Mouse (Mus musculus) heart, postnatal 10 days (tissue): ENCODE measurements around the gene Gng2. TPM values are rescaled to one million over a fixed set of nuclear protein-coding genes. Genes with fewer than 3 reads are reported as not detected.
A peak's percentile ranks its signal among the peaks of the same experiment; 100 is the strongest.
"Not testable (repeated sequence)": the region's sequence is repeated elsewhere in the genome, so short reads cannot be mapped to it uniquely, and the experiment has no call there.

ENCODE experiments used
- DNase-seq, 2 experiments: peaks; one replicate each; pipeline ENCODE4 v3.0.0; 2021
- intact Hi-C: fragments of 180-260 bp; cut with DNase I; formaldehyde crosslinking; loops from one replicate; pipeline ENCODE4 v1.15.1; 2025
- total RNA-seq, 2 experiments: library from RNA; stranded (reverse); gene quantifications; 2 replicates each; pipeline ENCODE4 v1.2.3; 2021

The Gng2 gene
- total RNA-seq, 2 experiments from 2014 or later: 20.7 to 30.5 TPM

DNA sequence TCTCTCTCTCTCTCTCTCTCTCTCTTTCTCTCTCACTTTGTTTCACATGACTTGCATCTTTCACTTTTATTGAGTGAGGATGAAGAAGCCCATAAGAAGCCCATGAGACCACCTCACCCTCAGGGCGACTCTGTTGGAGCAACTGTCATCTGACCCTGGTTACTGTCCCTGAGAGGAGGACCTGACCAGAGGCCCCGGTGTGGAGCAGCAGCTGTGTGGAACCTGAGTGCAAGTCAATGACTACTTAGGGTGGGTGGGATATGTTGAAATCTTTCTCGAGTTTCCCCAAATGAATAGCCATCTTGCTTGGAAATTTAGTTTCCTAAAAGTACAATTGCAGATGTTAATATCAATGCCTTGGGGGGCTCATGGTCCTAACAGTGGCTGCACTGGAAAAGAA is 34.7 kb downstream of the Gng2 start:
- DNase-seq: no peak
- intact Hi-C loops: no loop called here

DNA sequence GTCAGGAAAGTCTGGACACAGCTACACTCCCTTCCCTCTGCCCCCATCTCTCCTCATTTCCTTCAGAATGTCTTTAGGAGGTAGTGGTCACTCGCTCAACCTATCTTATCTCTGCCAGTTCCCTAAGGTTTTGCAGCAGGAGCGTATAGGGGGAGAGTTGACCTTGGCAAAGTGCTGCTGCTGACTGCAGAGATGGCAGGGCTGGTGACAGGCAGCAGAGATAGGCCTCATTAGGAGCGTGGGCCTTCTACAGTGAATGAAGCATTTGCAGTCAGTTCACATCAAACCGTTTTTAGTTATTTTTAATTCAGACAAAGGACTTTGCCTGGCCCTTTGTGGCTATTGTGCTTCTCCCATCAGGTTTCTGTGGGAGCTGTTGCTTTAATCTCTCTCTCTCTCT is 35.1 kb downstream of the Gng2 start:
- no peak for DNase-seq

DNA sequence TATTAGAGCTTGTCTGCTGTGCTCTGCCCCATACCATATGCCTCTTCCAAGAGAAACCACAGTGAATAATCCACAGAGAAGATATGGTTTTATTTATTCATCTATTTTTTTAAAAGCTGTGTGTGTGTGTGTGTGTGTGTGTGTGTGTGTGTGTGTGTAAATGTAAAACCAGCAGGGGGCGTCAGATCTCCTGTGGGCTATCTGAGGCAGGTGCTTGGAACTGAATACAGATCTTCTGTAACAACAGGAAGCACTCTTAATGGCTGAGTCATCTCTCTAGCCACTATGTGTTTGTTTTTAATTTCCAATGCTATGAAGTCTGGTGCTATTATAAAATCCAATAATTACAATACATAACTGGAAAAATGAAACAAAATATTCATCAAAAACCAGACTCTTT is 37.4 kb downstream of the Gng2 start:
- intact Hi-C loops: no loop called here
- DNase-seq: no peak

More for the DNA sequence above, 35.1 kb downstream of the Gng2 start:
- intact Hi-C loops: no loop called here

DNA sequence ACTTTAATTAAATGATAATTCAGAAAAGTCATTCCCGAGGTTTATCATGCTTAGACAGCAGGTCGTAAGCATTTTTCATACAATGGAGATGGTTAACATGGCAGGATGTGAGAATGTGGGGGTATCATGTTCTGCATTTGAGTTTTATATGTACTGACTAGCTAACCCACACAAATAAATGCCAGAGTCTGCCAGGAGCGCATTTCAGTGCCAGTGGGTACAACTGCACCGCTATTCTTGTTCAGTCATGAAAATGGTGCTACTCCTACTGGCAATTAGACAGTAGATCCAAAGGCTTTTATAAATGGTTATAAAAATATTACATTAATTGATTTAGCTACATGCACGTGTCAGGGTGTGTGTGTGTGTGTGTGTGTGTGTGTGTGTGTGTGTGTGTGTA is 38.9 kb downstream of the Gng2 start:
- intact Hi-C loops: no loop called here
- no peak for DNase-seq

DNA sequence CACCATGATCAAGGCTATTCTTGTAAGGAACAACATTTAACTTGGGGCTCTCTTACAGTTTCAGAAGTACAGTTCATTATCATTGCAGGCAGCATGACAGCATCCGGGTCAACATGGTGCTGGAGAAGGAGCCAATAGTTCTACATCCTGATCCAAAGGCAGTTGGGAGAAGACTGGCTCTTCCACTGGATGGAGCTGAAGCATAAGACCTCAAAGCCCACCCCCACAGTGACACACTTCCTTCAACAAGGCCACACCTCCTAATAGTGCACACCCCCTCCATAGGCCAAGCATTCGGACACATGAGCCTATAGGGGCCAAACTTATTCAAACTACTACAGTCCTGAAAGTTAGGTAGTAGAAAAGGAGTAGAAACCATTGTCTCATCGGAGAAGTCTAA is 42.3 kb downstream of the Gng2 start:
- no peak for DNase-seq
- intact Hi-C loops: no loop called here

DNA sequence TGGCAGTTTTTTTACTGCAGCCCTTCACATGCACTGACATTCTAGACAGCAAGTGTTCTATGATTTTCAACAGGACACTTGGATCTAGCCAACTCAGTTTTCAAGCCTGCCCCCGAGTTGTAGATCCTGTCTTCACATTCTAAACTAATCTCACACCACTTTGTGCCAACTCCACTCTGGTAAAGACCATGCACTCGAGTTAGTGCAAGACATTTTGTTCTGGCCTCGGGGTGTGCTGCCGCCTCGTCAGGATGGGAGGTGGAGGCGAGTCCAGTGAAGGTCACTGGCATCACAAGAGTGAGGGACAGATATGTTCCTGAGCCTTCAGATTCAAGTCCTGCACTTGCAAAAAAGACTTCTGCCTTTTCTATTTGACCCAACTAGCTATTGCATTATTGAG is 44.1 kb downstream of the Gng2 start:
- intact Hi-C loops: no loop called here
- DNase-seq: peak; percentile 60 to 77

DNA sequence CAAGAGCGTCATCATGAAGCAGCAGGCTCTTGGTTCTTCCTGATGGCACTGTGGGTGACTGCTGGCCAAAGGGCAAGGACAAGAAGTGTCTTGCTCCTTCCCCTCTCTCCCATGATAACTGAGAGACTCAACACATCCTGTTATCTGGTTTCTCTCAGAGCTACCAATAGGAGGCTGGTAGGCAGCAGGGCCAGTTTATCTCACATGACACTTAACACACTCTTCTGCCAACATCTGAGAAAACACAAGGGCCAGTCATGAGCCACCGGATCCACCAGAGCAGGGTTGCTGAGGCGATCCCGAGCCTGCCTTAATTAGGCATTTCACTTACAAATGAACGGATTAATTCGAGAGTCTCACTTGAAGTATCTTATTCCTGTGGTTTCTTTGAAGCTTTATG is 49.5 kb downstream of the Gng2 start:
- intact Hi-C loops: loop anchor here (5.0 kb wide), 1 partner anchor 56 kb away; no protein-coding TSS in a partner anchor
- DNase-seq: no peak

DNA sequence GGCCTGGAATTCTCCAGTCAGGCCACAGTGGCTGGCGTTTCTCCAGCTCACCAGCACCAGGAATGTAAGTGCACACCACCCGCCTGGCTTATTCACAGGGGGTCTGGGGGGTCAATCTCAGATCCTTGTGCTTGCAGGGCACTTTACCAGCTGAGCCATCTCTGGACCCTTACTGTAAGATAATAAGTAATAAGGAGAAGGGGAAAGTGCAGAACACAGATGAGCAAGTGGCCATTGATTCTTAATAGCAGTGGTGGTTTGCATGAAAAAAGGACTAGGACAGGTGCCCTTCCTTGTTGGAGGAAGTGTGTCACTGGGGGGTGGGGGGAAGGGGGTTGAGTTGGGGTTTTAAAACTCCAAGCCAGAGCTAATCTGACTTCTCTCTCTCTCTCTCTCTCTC is 50.3 kb downstream of the Gng2 start:
- intact Hi-C loops: loop anchor here (5.0 kb wide), 1 partner anchor 55 kb away; no protein-coding TSS in a partner anchor
- no peak for DNase-seq

DNA sequence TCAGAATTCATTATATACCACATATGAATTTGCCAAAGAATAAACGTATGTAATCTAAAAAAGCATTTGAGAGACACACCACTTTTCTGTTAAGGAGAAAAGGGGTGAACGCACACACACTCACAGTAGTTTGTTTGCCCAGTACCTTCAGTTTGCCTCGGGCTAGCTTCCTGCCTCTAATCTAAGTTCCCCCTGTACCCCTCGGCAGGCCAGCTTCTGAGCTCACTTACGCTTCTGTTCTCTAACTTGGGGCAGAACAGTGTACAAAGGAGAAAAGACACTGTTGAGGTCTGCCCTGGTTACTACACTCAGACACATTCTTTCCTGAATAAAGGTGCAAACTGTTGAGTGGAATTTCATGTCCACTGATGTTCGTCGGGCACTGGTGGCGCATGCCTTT is 51.1 kb downstream of the Gng2 start:
- DNase-seq: no peak
- intact Hi-C loops: loop anchor here (5.0 kb wide), 1 partner anchor 54 kb away; no protein-coding TSS in a partner anchor

DNA sequence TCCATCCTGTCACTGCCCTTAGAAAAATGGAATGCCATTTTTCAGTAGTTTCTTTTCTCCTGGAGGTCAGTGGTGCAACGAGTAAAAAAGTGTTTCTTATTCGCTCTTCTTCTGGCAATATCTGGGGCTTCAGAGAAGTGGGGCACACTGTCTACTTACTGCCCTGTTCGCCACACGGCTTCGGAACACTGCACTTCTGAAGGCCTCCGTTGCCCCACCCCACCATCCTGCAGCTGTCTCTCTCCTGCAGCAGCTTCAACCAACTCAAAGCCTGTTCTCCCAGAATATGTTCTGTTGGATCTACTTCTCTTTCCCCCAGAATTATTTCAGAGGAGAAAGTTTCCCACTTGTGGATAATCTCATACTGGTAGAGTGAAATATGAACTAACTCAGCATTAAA is 52.3 kb downstream of the Gng2 start:
- no peak for DNase-seq
- intact Hi-C loops: loop anchor here (5.0 kb wide), 1 partner anchor 53 kb away; no protein-coding TSS in a partner anchor

DNA sequence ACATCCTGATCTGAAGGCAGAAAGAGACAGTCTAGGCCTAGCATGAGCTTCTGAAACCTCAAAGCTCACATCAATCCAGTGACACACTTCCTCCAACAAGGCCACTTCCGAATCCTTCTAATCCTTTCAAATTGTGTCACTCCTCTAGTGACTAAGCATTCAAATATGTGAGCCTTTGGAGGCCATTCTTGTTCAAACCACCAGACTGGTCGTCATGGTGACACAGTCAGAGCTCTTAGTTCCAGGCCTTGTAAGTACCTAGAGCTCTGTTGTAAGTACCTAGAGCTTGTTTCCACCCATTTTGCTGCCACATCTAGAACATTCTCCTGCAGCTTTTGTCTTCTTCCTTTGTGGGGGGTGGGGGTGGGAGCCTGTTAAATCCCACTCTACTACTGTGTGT is 53.3 kb downstream of the Gng2 start:
- no peak for DNase-seq
- intact Hi-C loops: no loop called here

DNA sequence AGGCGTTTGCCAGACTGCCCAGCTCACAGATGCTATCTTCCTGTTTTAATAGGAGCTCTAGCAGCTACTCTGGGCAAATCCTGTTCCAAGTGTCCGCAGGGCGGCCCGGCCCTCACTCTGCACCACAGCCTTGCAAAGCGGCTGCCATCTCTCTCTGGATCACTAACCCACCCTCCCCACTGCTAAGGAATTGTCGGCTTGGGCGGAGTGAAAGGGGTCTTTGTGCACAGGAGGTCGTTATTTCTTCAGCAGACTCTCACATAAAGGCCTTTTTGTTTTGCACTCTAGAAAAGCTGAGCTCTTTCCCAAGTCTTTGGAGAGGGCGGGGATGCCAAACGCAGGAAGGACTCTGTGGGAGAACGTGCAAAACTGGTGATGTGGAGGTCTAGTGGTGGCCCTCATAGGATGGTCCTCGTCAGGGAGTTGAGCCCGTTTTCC is 57.2 kb downstream of the Gng2 start:
- DNase-seq: no peak
- intact Hi-C loops: no loop called here

DNA sequence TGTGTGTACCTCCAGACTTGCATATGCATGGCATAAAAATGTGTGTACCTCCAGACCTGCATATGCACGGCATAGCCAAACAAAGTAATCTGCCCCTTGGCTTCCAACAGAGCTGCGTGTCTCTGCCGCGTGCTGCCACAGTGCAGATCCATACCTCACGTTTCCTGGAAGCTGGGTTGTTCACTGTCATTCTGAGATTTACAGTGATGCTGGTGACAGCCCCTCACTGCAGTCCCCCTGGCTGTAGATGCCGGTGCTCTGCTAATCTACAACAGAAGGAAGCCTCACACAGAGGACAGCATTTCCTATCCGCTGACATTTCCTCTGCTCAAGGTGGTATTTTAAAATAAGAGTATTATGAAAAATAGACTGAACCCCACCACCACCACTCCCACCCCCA is 57.6 kb downstream of the Gng2 start:
- no peak for DNase-seq
- intact Hi-C loops: loop anchor here (5.0 kb wide), 1 partner anchor 148 kb away; no protein-coding TSS in a partner anchor

DNA sequence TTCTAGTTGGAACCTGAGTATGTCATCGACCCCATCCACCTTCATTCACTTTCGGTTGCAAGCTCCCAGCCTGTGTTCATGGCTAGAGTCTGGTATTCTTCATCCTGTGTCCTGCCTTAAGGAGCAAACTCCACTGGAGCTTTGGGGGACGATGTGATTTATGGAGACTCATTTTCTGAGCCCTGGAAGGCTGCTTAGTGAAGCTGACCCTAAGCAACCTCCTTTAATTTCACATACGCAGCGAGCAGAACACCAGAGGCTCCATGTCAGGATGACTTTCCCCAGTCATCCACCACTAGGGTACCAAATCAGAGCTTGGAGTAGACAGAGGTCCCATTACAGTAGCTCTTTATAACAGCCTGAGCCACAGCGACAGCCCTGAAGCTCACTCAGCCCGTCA is 59.9 kb downstream of the Gng2 start:
- DNase-seq: no peak
- intact Hi-C loops: loop anchor here (5.0 kb wide), 1 partner anchor 150 kb away; no protein-coding TSS in a partner anchor

DNA sequence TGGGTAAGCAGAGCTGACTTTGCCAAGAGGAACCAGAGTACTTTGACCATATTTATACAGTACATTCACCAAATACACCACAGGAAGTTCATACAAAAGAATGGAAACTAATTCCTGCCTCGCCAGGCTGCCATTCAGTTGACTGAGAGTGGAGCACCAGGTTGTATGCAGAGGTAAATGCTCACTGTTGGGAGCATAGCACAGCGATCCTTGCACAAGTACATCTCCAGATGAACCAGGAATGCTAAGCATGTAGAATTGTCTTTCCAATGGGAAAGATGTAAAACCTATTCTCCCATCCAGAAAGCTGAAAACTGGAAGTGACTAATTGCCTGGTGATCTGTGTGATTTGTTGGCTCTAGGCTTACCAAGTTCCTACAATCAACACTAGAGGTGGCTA is 61.1 kb downstream of the Gng2 start:
- DNase-seq: no peak
- intact Hi-C loops: loop anchor here (5.0 kb wide), 1 partner anchor 151 kb away; no protein-coding TSS in a partner anchor

DNA sequence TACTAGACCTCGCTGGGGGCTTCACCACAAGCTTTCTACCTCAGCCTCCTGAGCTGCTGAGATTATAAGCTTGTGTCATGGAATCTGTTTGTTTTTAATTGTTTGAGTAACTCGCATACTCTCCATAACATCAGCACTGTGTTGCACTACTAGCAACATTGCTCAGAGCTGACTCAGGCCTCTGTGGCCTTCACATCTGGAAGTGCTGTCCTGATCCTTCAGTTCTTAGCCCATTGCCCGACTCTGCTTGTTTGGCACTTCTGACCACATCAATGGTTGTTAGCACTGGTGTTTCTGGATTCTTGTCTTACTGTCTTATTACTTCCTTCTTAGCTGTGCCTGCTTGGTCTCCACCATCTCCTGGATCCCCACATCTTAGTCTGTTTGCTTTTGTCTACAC is 64.5 kb downstream of the Gng2 start:
- DNase-seq: no peak
- intact Hi-C loops: no loop called here

DNA sequence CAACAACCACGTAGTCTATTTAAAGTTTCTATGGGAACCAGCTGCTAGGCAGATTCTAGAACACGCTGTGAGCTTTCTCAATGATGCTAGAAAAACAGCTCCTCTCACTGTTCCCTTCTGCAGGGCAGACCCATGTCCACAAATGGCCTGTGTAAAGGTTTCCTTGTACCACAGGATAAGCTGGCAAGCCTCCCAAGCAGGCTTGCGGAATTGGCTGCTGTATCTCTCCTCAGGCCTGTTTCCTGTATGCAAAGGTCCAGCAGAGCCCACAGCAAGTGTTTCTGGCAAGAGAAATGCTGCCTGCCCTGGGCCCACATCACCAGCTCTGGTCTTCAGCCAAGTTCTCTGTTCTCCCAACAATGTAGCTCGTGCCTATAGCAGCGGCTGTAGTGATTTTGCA is 71.8 kb downstream of the Gng2 start:
- peak; percentile 79 to 89 for DNase-seq
- intact Hi-C loops: no loop called here

DNA sequence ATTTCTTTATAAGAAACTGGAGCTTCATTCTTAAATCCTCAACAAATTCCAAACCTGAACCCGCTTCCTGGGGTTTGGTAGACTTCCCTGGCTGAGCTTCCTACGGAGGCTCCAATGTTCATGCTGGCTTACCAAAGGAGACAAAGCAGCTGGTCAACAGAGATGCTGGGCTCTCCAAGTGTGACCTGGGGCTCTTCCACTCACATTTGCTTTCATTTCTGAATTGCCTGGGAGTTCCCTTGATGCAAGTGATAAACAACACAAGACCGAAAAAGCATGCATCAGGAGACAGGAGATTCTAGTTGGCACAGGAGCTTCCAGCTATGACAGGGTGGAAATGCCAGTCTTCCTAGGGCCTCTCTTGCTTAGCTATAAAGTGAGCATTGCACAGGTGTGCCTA is 72.6 kb downstream of the Gng2 start:
- no peak for DNase-seq
- intact Hi-C loops: no loop called here

DNA sequence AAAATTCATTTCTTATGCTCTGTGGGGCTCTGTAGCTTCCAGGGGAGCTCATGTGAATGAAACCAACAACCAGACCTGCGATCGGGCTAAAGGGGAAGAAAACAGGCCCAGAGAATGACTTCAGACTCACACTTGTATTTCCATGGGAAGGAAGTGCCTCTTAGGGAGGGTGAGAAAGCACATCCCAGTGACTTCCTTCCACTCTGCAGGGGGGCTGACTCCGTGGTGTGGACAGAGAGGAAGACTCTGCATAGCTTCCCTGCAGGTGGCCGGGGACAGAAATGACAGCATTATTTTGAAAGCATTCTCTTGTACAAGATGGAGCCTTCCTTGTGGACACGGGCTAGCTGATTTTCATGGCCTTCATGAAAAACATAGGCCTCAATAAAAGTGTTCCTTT is 73.4 kb downstream of the Gng2 start:
- DNase-seq: peak in 1 of 2 experiments; percentile 15
- intact Hi-C loops: no loop called here

DNA sequence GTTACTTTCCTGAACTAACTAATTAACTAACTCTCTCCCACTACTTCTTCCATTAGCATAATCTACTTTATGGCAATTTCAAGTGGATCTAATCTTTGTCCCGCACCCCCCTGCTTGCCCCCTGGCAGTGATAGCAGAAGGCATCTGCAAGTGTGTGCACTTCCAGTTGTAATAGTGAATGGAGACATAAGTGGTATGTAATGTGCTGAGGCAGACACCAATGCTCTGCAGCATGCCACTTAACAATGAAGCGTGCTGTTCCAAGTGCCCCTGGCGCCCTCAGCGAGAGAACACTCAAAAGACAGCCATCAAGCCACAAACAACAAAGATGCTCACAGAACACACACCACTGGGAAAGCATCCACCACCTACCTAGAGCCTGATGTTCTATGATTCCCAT is 76.9 kb downstream of the Gng2 start:
- DNase-seq: no peak
- intact Hi-C loops: no loop called here

DNA sequence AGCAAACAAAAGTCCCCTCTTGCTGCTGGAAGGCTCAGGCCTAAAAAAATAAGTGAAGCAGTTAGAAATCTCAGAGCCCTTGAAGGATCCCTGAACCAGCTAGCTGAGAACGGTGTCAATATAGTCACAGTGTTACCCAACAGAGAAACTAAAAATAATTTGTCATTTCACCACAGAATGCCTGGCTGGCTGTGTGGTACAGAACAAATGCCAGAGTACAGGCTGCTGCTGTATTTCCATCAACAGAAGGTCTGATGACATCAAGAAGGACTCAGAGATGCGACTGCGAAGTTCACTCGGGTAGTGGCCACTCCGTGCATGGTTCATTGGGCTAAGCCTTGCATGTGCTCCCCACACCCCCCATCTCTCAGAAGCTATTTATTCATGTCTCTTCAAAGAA is 89.9 kb downstream of the Gng2 start:
- peak; percentile 22 to 31 for DNase-seq
- intact Hi-C loops: no loop called here

DNA sequence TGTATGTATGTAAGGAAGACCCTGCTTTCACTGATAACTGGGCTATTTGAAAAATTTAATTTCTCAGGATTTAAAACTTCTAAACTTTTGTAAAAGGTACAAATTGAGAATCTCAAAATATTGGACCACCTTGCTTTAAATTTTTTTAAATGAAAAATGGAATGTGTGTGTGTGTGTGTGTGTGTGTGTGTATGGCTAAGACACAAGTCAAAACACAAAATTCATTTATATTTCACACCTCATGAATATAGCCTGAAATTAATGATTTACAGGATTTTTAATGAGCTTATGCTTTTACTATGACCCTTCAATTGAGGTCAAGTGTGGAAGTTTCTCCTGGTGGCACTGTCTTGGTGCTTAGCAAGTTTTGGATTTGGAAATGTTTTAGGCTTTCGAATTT is 93.0 kb downstream of the Gng2 start:
- intact Hi-C loops, DNase-seq: not testable (repeated sequence)

DNA sequence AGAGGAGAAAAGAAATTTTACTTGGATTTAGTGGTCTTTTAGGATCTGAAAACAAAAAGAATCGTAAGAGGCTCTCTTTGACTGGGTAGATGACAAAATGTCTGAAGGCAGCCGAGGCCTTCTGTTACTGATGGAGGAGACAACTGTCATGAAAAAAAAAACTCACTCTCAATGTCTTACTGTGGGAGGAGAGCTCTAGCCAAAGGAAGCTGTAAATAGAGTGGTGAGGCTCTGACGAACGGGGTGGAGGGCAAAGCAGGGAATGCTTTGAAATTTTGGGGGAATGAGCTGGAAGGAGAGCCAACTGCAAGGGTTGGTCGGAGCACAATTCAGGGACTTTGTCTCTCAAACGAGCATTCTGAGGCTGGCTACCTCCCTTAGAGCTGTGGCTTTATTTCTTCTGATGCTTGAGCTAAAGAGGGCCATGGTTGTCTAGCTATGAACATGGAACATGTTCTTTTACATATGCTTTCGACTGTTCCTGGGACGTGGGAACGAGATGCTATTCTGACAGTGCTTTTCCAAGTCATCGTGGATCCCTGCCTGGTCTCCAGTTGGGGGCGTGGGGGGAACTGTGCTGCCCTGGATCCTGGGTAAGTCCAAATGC is 103.1 kb downstream of the Gng2 start:
- intact Hi-C loops: loop anchor here (5.0 kb wide), 1 partner anchor 53 kb away; no protein-coding TSS in a partner anchor
- no peak for DNase-seq
